Mouse (Mus musculus) brain, embryonic 14.5 days (tissue): Measurements from ENCODE around the gene Zfp11.

ENCODE experiments used
- CTCF ChIP-seq: fragments of 200-500 bp; IDR thresholded peaks from 2 replicates; pipeline ENCODE4 v1.5.1; 2012; ENCODE audit warnings: inconsistent platforms, mild to moderate bottlenecking, moderate library complexity, borderline replicate concordance; ENCODE audit not compliant: insufficient read depth, insufficient read length; ENCODE audit errors: extremely low read depth
- POLR2A ChIP-seq: fragments of 200-500 bp; IDR thresholded peaks from 2 replicates; pipeline ENCODE4 v1.6.1; 2012; ENCODE audit warnings: mild to moderate bottlenecking, inconsistent platforms, borderline replicate concordance; ENCODE audit not compliant: poor library complexity, insufficient read depth, insufficient read length, severe bottlenecking; ENCODE audit errors: extremely low read depth

DNA sequence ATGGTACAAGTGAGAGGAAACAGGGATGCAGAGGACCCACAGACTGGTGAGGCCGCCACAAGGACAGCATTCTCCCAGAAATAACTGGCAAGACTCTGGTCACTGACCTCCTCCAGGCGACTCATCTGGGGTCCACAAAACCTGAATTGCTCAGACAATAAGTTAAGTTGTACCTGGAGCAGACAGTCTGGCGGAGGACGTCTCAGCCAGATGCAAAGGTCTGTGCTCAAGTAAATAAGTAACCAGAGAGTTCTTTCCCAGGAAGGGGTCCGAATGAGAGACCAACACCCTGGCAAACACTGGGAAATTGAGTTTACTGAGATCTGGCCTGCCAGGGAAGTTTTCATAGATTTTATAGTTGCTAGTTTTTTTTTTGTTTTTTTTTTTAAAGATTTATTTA lies 48.5 kb downstream of the Zfp11 start:
- no peak for TF ChIP-seq CTCF
- no peak for TF ChIP-seq POLR2A
